Mouse (Mus musculus): Measurements from ENCODE around the gene Sept1.
"Not testable (repeated sequence)": the region's sequence is repeated elsewhere in the genome, so short reads cannot be mapped to it uniquely, and the experiment has no call there.

The Sept1 gene

DNA sequence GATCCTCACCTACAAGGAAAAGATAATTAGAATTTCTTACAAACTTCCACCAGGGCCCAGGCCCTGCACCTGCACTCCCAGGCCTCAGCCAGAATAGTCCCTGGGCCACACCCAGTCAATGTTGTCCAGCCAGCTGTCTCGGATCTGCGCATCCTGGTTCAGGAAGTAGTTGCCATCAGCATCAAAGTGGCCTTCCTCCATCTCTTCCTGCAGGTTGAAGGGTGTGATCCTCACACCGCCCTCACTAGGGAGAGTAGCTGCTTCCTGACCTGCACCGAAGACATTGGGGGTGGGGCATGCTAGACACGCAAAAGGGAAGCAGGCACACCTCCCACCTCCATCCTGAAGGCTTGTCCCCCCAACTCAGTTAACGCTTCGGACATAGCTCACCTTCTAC is 38.3 kb downstream of the Sept1 start:
- DNase-seq (ENCODE audit: low read depth, low spot score): no peak

DNA sequence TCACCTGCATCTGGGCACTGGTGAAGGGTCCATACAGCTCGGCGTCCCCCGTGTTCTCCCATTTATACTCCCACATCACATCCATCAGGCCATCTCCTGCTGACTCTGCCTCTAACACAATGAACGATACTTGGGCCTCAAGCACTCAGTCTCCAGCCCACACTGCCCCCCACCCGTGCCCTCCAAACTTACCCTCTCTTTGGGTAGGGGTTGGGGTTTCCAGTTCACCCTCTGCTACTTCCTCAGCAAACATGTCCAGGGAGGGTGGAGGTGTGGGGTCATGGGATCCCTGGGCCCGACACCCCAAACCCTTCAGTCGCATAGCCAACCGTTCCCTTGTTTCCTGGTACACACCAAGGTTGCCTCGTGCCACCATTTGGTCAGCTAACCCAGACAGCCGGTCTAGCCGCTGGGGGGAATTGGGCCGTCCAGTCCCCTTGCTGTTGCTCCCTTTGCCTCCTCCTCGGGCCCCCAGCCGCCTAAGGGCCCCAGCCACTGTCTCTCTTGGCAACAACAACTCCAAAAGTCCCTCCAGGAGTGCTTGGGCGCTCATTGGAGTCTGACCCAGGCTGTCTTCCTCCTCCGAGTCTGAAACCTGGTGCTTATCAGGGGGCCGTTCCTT is 38.8 kb downstream of the Sept1 start:
- DNase-seq (ENCODE audit: low read depth, low spot score): no peak

DNA sequence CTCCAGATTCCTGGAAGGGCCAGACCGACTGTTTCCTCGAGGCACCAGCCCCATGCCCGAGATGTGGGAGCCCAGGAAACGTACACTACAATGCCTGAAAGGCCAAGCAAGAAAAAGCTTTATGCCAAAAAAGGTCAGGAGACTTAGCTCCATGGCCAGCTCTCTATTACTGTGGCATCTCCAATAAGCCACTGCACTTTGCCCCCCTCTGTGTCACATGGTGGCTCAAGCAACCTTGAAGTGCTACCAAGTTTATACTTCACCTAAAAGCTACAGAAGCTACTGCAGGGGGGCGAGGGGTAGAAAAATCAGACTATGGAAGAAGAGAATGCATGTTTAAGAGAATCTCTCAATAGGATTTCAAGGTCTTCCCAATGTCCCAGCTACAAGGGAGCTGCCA is 39.9 kb downstream of the Sept1 start:
- no peak for DNase-seq (ENCODE audit: low read depth, low spot score)

DNA sequence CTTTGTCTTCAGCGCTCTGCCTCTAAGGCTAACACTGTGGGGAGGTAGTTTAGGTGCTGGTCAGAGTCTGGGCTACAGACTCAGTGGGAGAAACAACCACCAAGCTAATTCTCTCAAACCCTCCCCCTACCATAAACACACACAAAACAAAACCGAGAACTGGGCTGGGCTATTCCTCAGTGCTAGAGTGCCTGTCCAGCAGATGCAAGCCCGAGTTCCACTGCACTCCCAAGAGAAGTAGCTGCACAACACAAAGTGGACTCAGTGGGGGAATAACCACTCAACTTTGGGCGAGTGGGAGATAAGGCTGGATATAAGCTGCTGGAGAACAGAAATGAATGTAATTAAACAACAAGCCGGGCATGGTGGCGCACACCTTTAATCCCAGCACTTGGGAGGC is 42.3 kb downstream of the Sept1 start:
- no peak for DNase-seq (ENCODE audit: low read depth, low spot score)

DNA sequence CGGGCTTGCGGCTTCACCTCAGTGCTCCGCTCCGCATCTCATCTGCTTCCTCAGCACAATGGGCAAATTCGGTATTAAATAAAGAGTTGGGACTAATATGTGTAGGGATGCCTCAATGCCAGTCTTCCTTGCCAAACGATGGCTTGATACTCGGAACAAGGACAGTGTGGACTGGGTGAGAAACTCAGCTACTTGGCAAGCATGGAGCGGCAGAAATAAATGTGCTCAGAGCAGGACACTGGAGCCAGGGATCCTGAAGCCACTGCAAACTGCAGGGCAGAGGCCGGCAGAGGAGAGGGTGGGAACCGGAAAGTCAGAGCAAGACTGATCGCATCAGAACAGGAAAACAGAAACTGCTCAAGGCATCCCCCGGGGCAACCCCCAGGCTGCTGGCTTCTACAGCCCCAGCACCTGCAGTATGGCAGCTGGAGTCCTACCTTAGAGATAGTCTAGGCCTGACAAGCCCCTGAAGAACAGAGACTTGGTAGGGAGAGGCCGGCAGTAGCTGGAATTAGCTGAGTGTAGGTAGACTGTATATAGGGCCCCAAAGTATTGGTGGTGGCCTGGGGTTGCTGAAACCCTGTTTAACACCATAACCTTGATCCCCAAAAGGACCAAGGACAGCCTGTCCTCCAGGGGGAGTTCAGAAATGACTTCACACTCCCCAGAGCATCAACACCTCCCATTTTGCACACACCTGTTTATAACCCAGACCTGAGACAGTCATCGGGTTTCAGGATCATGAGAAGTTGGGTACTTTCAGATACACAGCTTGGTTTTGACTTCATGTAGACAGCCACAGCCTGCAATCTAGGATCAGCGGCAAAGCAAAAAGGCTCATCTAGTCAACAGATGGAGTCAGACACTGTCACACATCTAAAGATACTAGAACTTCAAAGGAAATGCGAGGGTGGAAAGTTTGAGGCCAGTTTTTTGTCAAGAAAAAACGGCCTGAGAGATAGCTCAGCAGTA is 44.3 kb downstream of the Sept1 start:
- no peak for DNase-seq (ENCODE audit: low read depth, low spot score)

DNA sequence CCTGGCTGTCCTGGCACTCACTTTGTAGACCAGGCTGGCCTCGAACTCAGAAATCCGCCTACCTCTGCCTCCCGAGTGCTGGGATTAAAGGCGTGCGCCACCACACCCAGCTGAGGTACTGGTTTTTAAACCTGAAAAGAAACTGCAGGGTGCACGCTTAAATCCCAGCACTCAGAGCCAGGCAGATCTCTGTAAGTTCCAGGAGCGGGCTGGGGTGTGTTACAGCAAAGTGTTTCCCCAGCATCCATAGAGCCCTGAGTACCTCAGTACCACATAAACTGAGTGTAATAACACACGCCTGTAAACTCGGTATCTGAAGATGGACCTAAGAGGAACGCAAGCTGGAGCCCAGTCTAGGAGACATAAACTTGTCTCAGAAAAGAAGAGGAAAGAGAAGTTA is 45.6 kb downstream of the Sept1 start:
- no peak for DNase-seq (ENCODE audit: low read depth, low spot score)

DNA sequence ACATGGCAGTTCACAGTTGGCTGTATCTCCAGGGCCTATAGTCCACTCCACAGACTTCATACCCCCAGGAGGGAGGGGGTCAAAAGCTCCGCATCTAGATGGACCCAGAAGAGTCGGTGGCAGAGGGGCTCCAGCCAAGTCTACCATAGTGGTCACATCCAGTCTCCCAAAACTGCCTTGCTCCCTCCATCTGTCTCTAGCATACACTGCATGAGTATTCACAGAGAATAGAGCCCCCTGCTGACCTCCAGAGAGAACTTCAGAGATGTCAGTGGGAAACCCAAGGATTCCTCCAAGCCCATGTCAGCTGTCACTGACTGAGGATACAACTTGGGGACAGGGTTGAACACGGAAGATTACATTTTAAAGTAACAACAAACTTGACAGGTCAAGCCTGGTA is 47.3 kb downstream of the Sept1 start:
- DNase-seq (ENCODE audit: low read depth, low spot score): no peak

DNA sequence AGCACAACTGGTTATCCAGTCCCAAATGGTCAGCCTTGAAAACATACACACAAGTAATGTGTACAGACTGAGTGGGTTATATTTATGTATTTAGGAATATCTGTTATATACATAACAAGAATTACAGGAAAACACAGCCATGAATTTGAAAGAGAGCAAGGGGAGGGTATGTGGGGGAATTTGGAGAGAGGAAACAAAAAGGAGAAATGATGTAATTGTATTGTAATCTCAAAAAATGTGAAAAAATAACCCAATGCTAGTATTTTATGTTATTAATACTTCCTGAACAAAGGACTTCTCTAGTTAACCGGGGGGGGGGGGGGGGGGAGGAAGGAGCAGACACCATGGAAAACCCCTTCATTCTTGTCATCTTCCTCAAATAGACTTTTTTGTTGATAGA is 48.2 kb downstream of the Sept1 start:
- DNase-seq (ENCODE audit: low read depth, low spot score): no peak

DNA sequence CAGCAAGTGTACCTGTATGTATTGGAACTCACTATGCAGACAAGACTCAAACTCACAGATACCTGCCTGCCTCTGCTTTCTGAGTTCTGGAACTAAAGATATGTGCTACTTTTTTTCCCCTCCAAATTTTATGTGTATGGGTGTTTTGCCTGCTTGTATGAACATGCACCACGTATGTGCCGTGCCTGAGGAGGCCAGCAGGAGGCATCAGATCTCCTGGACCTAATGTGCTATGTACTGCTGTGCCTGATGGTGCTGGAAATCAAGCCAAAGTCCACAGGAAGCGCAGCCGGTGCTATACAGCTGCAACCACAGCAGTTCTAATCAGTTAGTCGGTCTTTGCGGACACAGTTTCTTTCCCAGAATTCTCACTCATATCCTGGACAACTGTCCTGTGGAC is 49.1 kb downstream of the Sept1 start:
- no peak for DNase-seq (ENCODE audit: low read depth, low spot score)

DNA sequence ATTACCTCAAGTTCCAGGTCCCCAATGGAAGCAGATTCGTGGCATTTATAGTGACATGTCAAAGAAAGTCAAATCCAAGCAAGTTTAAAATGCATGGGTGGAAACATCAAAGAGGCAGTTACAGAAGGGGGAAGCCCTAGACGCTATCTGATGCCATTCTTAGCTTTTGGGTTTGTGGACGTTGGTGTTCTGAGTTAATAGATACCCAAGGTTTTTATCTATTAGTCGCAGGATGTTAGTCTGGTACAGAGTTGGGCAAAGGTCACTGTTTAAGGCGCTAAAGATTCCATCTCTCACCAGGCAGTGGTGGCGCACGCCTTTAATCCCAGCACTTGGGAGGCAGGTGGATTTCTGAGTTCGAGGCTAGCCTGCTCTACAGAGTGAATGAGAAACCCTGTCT is 49.6 kb downstream of the Sept1 start:
- no peak for DNase-seq (ENCODE audit: low read depth, low spot score)

DNA sequence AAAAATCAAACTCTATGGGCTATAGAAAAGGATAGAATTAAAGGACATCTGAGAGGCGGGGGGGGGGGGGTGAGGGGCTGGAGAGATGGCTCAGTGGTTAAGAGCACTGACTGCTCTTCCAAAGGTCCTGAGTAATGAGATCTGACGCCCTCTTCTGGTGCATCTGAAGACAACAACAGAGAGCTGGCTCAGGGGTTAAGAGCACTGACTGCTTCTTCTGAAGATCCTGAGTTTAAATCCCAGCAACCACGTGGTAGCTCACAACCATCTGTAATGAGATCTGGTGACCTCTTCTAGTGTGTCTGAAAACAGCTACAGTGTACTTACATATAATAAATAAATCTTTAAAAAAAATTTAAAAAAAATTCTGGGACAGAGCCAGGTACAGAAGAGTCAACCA is 51.2 kb downstream of the Sept1 start:
- DNase-seq (ENCODE audit: low read depth, low spot score): not testable (repeated sequence)

DNA sequence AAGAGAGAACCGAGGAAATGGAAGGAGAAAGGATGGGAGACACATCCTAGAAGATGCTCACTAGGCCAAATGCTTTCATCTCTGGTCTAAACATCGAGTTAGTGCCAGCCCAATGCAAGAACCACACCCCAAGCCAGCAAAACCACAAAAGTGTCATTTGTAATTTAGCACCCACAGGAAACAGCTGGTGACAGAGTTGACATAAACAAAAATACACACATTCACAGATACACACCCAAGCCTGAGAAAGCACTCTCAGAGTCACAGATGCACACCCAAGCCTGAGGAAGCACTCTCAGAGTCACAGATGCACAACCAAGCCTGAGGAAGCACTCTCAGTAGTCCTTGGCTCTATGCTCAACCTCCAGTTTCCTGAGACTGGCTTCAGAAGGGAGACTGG is 52.1 kb downstream of the Sept1 start:
- no peak for DNase-seq (ENCODE audit: low read depth, low spot score)

DNA sequence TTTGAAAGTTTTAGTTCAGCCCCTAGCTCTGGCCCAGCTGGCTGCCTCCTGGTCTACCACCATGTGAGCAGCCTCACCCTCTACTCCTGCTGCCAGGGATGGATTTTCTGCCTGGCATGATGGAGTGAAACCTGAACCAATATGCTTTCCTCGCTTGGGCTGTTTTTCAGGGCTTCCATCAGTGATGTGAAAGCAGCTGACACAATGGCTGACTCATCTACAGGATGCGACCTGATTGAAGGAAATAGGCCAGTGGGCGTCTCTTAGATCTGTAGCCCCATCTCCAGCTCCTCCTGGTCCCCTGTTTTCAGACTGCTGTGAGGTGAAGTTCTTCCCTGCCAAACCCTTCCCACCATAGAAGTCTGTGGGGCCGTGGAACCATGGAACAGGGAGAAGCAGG is 56.0 kb downstream of the Sept1 start:
- no peak for DNase-seq (ENCODE audit: low read depth, low spot score)

DNA sequence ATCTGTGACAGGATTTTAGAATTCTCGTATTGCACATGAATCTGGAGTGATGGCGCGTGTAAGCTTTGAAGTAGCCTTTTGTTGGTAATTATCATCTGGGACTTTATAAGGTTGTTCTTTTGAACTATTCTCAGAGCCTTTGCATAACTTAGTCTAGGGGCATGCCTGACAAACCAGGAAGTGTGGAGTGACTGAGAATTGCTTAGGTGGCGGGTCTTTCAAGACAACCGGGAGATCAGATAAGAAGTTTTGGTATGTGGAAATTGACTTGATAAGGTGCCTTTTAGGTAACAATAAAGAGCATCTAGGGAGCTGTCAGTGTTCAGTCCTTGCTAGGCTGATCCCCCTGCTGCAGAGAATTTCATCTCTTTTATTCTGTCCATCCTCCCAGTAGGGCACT is 66.4 kb downstream of the Sept1 start:
- no peak for DNase-seq (ENCODE audit: low read depth, low spot score)

DNA sequence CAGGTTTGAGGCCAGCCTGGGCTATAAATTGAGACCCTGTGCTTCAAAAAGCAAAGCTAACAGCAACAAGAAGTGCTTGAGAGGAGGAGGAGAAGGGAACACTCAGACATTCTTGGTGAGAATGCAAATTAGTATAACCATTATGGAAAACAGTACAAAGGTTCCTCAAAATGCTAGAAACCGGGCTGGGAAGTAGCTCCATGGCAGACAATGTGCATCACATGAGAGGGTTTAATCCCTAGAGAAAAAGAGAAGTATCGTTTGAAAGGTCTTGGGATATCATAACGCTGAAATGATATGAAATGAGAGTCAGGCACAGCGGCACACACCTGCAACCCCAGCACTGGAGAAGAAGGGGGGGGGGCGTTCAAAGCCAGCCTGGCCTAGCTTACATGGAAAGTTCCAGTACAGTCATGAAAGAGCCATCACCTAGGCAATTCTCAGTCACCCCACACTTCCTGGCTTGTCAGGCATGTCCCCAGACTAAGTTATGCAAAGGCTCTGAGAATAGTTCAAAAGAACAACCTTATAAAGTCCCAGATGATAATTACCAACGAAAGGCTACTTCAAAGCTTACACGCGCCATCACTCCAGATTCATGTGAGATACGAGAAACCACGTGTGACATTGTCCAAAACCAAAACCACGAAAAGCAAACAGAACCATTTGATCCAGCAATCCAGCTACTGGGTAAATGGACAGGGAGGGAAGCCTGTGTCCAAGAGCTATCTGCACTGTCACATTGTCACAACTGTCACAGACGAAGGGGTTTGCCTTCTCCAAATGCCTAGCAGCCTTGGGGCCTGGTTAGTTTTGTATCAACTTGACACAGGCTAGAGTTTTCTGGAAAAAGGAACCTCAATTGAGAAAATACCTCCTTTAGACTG is 67.1 kb downstream of the Sept1 start:
- no peak for DNase-seq (ENCODE audit: low read depth, low spot score)
